Mouse (Mus musculus) gonadal fat pad, adult 2 months (tissue): ENCODE measurements around the gene Pdia5. TPM values are rescaled to one million over a fixed set of nuclear protein-coding genes. Genes with fewer than 3 reads are reported as not detected.

Experiments used
- DNase-seq: peaks from one replicate; pipeline ENCODE4 v3.0.0-alpha.2; 2012; ENCODE audit warnings: low read depth
- polyA plus RNA-seq: library from polyadenylated mRNA; depleted of rRNA; stranded (reverse); fragments of >200 nt; gene quantifications from 2 replicates; pipeline ENCODE4 v1.2.3, GENCODE M21; 2012

The Pdia5 gene
- polyA plus RNA-seq, 1 experiment = 34.9 TPM

- DNase-seq = no peak
Measured at GRCm38 (mm10) chr16:35484526-35485233, 6.0 kb downstream of the Pdia5 start.

GRCm38 (mm10) chr16:35484105-35484504 lies 6.6 kb downstream of the Pdia5 start:
- no peak for DNase-seq

- no peak for DNase-seq
Measured at GRCm38 (mm10) chr16:35479301-35479700, 11.4 kb downstream of the Pdia5 start.

- DNase-seq = no peak
Measured at GRCm38 (mm10) chr16:35477273-35477672, 13.4 kb downstream of the Pdia5 start.

GRCm38 (mm10) chr16:35472569-35473275 lies 18.0 kb downstream of the Pdia5 start:
- DNase-seq = no peak

GRCm38 (mm10) chr16:35471841-35472568 lies 18.7 kb downstream of the Pdia5 start:
- no peak for DNase-seq

GRCm38 (mm10) chr16:35470983-35471382 lies 19.7 kb downstream of the Pdia5 start:
- no peak for DNase-seq

- DNase-seq = no peak
Measured at GRCm38 (mm10) chr16:35470096-35470495, 20.6 kb downstream of the Pdia5 start.

- no peak for DNase-seq
Measured at GRCm38 (mm10) chr16:35469016-35469415, 21.7 kb downstream of the Pdia5 start.

GRCm38 (mm10) chr16:35467044-35467443 lies 23.6 kb downstream of the Pdia5 start:
- DNase-seq = no peak

GRCm38 (mm10) chr16:35465808-35466351 lies 24.8 kb downstream of the Pdia5 start:
- DNase-seq = no peak

GRCm38 (mm10) chr16:35464686-35465308 lies 25.9 kb downstream of the Pdia5 start:
- DNase-seq = no peak

- DNase-seq = no peak
Measured at GRCm38 (mm10) chr16:35463708-35464107, 27.0 kb downstream of the Pdia5 start.

GRCm38 (mm10) chr16:35462955-35463354 lies 27.7 kb downstream of the Pdia5 start:
- no peak for DNase-seq

GRCm38 (mm10) chr16:35459584-35459983 lies 31.1 kb downstream of the Pdia5 start:
- DNase-seq = no peak

- no peak for DNase-seq
Measured at GRCm38 (mm10) chr16:35458297-35458696, 32.4 kb downstream of the Pdia5 start.

- DNase-seq = no peak
Measured at GRCm38 (mm10) chr16:35457488-35457887, 33.2 kb downstream of the Pdia5 start.

- no peak for DNase-seq
Measured at GRCm38 (mm10) chr16:35457011-35457419, 33.7 kb downstream of the Pdia5 start.

- no peak for DNase-seq
Measured at GRCm38 (mm10) chr16:35456305-35456704, 34.4 kb downstream of the Pdia5 start.

- DNase-seq = no peak
Measured at GRCm38 (mm10) chr16:35455822-35456221, 34.9 kb downstream of the Pdia5 start.

GRCm38 (mm10) chr16:35450018-35450630 lies 40.5 kb downstream of the Pdia5 start:
- no peak for DNase-seq
